Mouse (Mus musculus): Measurements from ENCODE around the gene Osbpl10.
A peak's percentile ranks its signal among the peaks of the same experiment; 100 is the strongest.

The Osbpl10 gene

DNA sequence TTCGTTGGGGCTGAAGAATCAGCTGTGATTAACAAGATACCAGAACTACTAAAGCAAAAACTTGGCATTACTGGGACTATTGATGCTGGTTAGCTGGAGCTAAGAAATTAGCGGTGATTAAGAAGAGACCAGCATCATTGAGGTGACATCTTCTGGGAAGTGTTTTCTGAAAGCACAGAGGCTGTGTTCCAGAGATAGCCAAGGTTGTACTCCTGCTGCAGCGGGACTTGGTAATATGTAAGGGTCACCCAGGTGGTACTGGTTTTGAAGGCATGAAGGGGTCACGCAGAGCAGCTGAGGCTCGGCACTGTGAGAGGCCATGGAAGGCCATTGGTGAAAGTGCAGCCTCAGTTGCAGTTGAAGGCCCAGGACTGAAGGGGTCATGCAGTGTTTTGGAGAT is 294.1 kb downstream of the Osbpl10 start:
- peak in 1 of 2 experiments; percentile 26 for DNase-seq (ENCODE audit: low spot score in 2 of 2)

- DNase-seq (ENCODE audit: low spot score in 2 of 2), result no peak
Observed at GRCm38 (mm10) chr9:115273095-115273649, 294.8 kb downstream of the Osbpl10 start.

DNA sequence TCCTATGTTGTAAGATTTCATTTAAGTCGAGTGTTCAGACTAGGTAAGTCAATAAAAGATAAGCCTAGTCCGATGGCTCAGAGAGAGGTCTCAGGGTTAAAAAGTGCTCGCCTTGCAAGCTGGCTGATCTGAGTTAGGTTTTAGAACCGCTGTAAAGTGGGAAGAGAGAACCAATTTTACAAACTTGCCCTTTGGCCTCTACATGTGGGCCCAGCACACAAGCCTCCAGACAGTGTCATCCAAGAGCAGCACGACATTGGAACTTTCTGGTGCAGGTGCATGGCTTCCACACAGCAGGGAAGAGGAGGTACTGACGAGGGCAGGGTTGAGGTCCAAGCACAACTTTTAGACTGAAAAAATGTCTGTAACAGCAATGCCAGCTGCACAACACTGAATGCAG is 296.4 kb downstream of the Osbpl10 start:
- no peak for DNase-seq (ENCODE audit: low spot score in 2 of 2)

DNA sequence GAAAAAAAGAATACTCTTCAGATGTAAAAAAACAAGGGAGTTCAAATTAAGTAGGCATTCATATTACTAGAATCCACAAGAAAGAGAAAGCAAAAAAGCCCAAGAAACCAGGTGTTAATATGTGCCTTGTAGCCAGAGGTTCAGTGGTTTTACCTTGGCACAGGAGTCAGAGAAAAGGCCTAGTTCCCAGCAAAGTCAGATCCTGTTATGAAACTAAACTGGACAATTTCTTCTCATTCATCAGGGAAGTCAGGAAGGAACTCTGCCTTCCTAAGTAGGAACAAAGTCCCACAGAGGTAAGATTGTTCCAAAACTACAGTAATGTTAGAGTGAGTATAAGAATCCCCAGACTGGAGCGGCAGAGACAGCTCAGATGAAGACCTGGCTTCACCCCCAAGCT is 300.3 kb downstream of the Osbpl10 start:
- no peak for DNase-seq (ENCODE audit: low spot score in 2 of 2)

Data from right cerebral cortex, postnatal 36 days (tissue).